Mouse (Mus musculus): ENCODE measurements at regions not wholly inside any gene's neighbourhood (a gene's known extent, or its start where the extent isn't known, plus 50 kb on each side); places are given as distances from the start of the nearest gene placed in this dataset.

- no peak for ATAC-seq (replicated peaks; ENCODE audit: low FRiP score, low TSS enrichment, low read depth)
- WGBS = 93% methylated on average over 6 of the region's 6 CpGs
- no peaks in the 10 kb centered on the region for H3K4me1 ChIP-seq (replicated peaks; ENCODE audit: control insufficient read depth, insufficient read depth, low read length)
- H3K36me3 ChIP-seq (ENCODE audit: control insufficient read depth, insufficient read depth, low read length) = no peaks in the 10 kb centered on the region
- no peak overlapping the region for H3K27ac ChIP-seq (ENCODE audit: low read depth)
- no peaks in the 10 kb centered on the region for H3K9me3 ChIP-seq (ENCODE audit: control insufficient read depth, low read length)
- H3K27me3 ChIP-seq (replicated peaks; ENCODE audit: control insufficient read depth, insufficient read depth, low read length) = no peaks in the 10 kb centered on the region
- no peak overlapping the region for H3K4me2 ChIP-seq (ENCODE audit: low read length)
- no peak for DNase-seq (ENCODE audit: low spot score)
- no peak overlapping the region for H3K9ac ChIP-seq (ENCODE audit: low read length)
- H3K4me3 ChIP-seq (ENCODE audit: low read depth, low read length) = no peak overlapping the region
Measured at GRCm38 (mm10) chr2:51374636-51375035, 225.7 kb upstream of the Rnd3 start.

GRCm38 (mm10) chr2:51372771-51373170 lies 223.9 kb upstream of the Rnd3 start:
- WGBS = 45% methylated on average over 3 of the region's 3 CpGs
- no peaks in the 10 kb centered on the region for H3K4me1 ChIP-seq (replicated peaks; ENCODE audit: control insufficient read depth, insufficient read depth, low read length)
- no peaks in the 10 kb centered on the region for H3K36me3 ChIP-seq (ENCODE audit: control insufficient read depth, insufficient read depth, low read length)
- no peaks in the 10 kb centered on the region for H3K27me3 ChIP-seq (replicated peaks; ENCODE audit: control insufficient read depth, insufficient read depth, low read length)
- H3K4me2 ChIP-seq (ENCODE audit: low read length) = no peak overlapping the region
- no peak overlapping the region for H3K27ac ChIP-seq (ENCODE audit: low read depth)
- DNase-seq (ENCODE audit: low spot score) (no peak), ATAC-seq (replicated peaks; ENCODE audit: low FRiP score, low TSS enrichment, low read depth) (no peak)
- H3K4me3 ChIP-seq (ENCODE audit: low read depth, low read length) = no peak overlapping the region
- H3K9ac ChIP-seq (ENCODE audit: low read length) = no peak overlapping the region
- H3K9me3 ChIP-seq (ENCODE audit: control insufficient read depth, low read length) = no peaks in the 10 kb centered on the region

DNA sequence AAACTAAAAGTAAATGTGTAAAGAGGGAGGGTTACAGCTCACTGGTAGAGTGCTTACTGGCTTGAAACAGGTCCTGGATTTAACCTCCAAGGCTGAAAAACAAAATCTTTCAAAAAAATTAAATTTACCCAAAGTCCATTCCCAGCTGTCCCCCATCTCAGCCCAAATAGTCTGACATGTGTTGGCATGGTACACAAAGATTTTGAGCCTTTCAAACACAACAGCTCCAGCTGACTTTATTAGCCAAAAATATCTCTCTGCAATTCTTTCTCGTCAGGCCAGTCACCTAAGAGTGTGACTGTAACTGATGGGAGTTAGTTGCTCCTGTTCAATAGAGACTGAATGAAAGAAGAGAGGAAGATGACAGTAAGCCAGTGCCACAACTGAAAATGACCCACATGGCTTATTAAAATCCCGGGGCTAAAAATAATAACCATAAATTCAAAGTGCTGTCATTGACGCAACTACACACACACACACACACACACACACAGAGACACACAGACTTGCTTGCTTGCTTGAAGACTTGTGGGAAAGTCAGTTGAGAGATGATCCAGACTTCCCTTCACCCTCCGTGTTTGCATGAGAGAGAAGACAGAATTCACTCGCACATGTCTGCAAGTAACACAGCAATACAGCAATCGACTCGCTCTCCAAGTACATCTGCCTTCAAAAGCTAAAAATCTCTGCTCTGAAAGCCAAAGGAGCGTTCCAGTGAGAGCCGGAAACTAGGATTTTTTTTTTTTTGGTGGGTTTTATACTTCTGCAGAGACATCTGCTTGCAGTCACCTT lies 214.1 kb upstream of the Rnd3 start:
- H3K27ac ChIP-seq (ENCODE audit: low read depth) = peak overlapping the region; percentile 74
- H3K9ac ChIP-seq (ENCODE audit: low read length) = no peak overlapping the region
- ATAC-seq (replicated peaks; ENCODE audit: low FRiP score, low TSS enrichment, low read depth) = 0 out of 2 replicates have a peak, but pooled peaks have one; percentile 71
- no peak for DNase-seq (ENCODE audit: low spot score)
- H3K4me2 ChIP-seq (ENCODE audit: low read length) = peak overlapping the region; percentile 24; the same call in 1 of the 2 replicates
- H3K9me3 ChIP-seq (ENCODE audit: control insufficient read depth, low read length) = no peaks in the 10 kb centered on the region
- 30% methylated on average over 9 of the region's 9 CpGs for WGBS
- H3K4me3 ChIP-seq (ENCODE audit: low read depth, low read length) = no peak overlapping the region
- H3K4me1 ChIP-seq (replicated peaks; ENCODE audit: control insufficient read depth, insufficient read depth, low read length) = peaks cover 16% of the 10 kb centered on the region; the same call in 1 of the 2 replicates
- H3K27me3 ChIP-seq (replicated peaks; ENCODE audit: control insufficient read depth, insufficient read depth, low read length) = no peaks in the 10 kb centered on the region
- no peaks in the 10 kb centered on the region for H3K36me3 ChIP-seq (ENCODE audit: control insufficient read depth, insufficient read depth, low read length)

GRCm38 (mm10) chr2:51355281-51355680 lies 206.4 kb upstream of the Rnd3 start:
- DNase-seq (ENCODE audit: low spot score) = no peak
- Histone ChIP-seq H3K9ac (ENCODE audit: low read length) (no peak overlapping the region), H3K27me3 (replicated peaks; ENCODE audit: control insufficient read depth, insufficient read depth, low read length) (no peaks in the 10 kb centered on the region), H3K9me3 (ENCODE audit: control insufficient read depth, low read length) (no peaks in the 10 kb centered on the region), H3K4me2 (ENCODE audit: low read length) (no peak overlapping the region), H3K36me3 (ENCODE audit: control insufficient read depth, insufficient read depth, low read length) (no peaks in the 10 kb centered on the region), H3K27ac (ENCODE audit: low read depth) (no peak overlapping the region), H3K4me1 (replicated peaks; ENCODE audit: control insufficient read depth, insufficient read depth, low read length) (no peaks in the 10 kb centered on the region), H3K4me3 (ENCODE audit: low read depth, low read length) (no peak overlapping the region)
- WGBS = 82% methylated on average over 7 of the region's 7 CpGs
- no peak for ATAC-seq (replicated peaks; ENCODE audit: low FRiP score, low TSS enrichment, low read depth)

GRCm38 (mm10) chr2:51354800-51355199 lies 205.9 kb upstream of the Rnd3 start:
- Histone ChIP-seq H3K27me3 (replicated peaks; ENCODE audit: control insufficient read depth, insufficient read depth, low read length) (no peaks in the 10 kb centered on the region), H3K27ac (ENCODE audit: low read depth) (no peak overlapping the region), H3K4me2 (ENCODE audit: low read length) (no peak overlapping the region), H3K9me3 (ENCODE audit: control insufficient read depth, low read length) (no peaks in the 10 kb centered on the region), H3K9ac (ENCODE audit: low read length) (no peak overlapping the region), H3K36me3 (ENCODE audit: control insufficient read depth, insufficient read depth, low read length) (no peaks in the 10 kb centered on the region), H3K4me1 (replicated peaks; ENCODE audit: control insufficient read depth, insufficient read depth, low read length) (no peaks in the 10 kb centered on the region), H3K4me3 (ENCODE audit: low read depth, low read length) (no peak overlapping the region)
- DNase-seq (ENCODE audit: low spot score) (no peak), ATAC-seq (replicated peaks; ENCODE audit: low FRiP score, low TSS enrichment, low read depth) (no peak)
- WGBS = 92% methylated on average over 4 of the region's 4 CpGs

DNA sequence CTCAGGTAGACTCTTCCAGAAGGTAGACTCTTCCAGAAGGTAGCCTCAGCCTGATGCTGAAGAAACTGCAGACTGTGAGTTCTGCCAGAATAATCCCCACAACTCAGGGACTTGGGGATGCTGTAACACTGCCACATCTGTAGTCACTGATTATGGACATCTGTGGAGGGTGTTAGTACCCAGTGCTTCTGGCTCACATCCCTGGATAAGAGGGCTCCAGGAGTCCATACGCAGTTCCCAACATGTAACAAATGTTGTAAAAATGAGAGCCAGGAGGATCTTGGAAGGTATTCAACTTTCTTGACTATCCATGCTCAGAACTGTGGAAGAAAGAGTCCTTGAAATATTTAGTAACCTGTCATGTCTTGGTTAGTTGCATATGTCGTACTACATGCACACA lies 200.7 kb upstream of the Rnd3 start:
- Histone ChIP-seq H3K9me3 (ENCODE audit: control insufficient read depth, low read length) (no peaks in the 10 kb centered on the region), H3K4me3 (ENCODE audit: low read depth, low read length) (no peak overlapping the region), H3K9ac (ENCODE audit: low read length) (no peak overlapping the region), H3K36me3 (ENCODE audit: control insufficient read depth, insufficient read depth, low read length) (no peaks in the 10 kb centered on the region), H3K4me2 (ENCODE audit: low read length) (no peak overlapping the region), H3K4me1 (replicated peaks; ENCODE audit: control insufficient read depth, insufficient read depth, low read length) (no peaks in the 10 kb centered on the region), H3K27ac (ENCODE audit: low read depth) (no peak overlapping the region), H3K27me3 (replicated peaks; ENCODE audit: control insufficient read depth, insufficient read depth, low read length) (no peaks in the 10 kb centered on the region)
- DNase-seq (ENCODE audit: low spot score) (no peak), ATAC-seq (replicated peaks; ENCODE audit: low FRiP score, low TSS enrichment, low read depth) (no peak)
- 49% methylated on average over 2 of the region's 2 CpGs for WGBS

DNA sequence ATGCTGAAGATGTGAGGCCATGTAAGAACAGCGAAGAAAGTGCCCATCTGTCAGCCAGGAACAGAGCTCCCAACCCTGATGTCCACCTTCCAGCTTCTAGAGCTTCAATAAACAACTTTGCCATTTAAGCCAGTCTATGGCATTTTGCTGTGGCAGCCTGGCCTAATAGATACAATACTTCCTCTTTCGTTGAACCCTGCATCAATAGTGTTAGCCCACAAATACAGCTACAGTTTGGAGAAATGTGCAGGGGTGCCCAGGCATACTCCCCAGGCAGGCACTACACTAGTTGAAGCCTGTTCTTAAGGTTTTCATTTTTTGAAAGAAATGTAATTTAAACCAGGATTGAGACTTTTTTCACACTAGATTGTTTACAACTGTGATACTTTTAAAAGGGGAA lies 199.9 kb upstream of the Rnd3 start:
- ATAC-seq (replicated peaks; ENCODE audit: low FRiP score, low TSS enrichment, low read depth) (no peak), DNase-seq (ENCODE audit: low spot score) (no peak)
- Histone ChIP-seq H3K4me2 (ENCODE audit: low read length) (no peak overlapping the region), H3K36me3 (ENCODE audit: control insufficient read depth, insufficient read depth, low read length) (no peaks in the 10 kb centered on the region), H3K27ac (ENCODE audit: low read depth) (no peak overlapping the region), H3K9ac (ENCODE audit: low read length) (no peak overlapping the region), H3K4me1 (replicated peaks; ENCODE audit: control insufficient read depth, insufficient read depth, low read length) (no peaks in the 10 kb centered on the region), H3K27me3 (replicated peaks; ENCODE audit: control insufficient read depth, insufficient read depth, low read length) (no peaks in the 10 kb centered on the region), H3K4me3 (ENCODE audit: low read depth, low read length) (no peak overlapping the region), H3K9me3 (ENCODE audit: control insufficient read depth, low read length) (no peaks in the 10 kb centered on the region)
- WGBS = 61% methylated on average over 2 of the region's 2 CpGs

DNA sequence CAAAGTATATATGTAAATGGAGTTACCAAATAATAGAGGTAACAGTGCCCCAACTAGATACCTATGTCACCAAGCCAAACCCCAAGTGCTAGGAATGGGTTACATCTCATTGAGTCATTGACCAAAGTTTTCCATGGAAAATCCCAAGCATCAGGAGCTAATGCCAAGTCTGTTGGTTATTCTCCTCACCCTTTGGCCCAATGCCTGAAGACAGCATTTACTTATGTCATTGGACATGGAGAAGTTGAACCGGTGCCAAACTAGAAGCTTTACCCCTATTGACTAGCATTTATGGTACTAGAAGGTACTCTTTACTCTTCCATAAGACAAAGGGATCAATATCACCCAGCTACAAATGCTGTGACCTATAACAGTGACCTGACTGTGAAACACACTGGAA lies 198.2 kb upstream of the Rnd3 start:
- Histone ChIP-seq H3K9ac (ENCODE audit: low read length) (no peak overlapping the region), H3K4me1 (replicated peaks; ENCODE audit: control insufficient read depth, insufficient read depth, low read length) (no peaks in the 10 kb centered on the region), H3K27me3 (replicated peaks; ENCODE audit: control insufficient read depth, insufficient read depth, low read length) (no peaks in the 10 kb centered on the region), H3K9me3 (ENCODE audit: control insufficient read depth, low read length) (no peaks in the 10 kb centered on the region), H3K36me3 (ENCODE audit: control insufficient read depth, insufficient read depth, low read length) (no peaks in the 10 kb centered on the region), H3K4me3 (ENCODE audit: low read depth, low read length) (no peak overlapping the region), H3K27ac (ENCODE audit: low read depth) (no peak overlapping the region), H3K4me2 (ENCODE audit: low read length) (no peak overlapping the region)
- WGBS = 93% methylated on average over 1 of the region's 1 CpGs
- DNase-seq (ENCODE audit: low spot score) (no peak), ATAC-seq (replicated peaks; ENCODE audit: low FRiP score, low TSS enrichment, low read depth) (no peak)

- ATAC-seq (replicated peaks; ENCODE audit: low FRiP score, low TSS enrichment, low read depth) (no peak), DNase-seq (ENCODE audit: low spot score) (no peak)
- no peaks in the 10 kb centered on the region for H3K36me3 ChIP-seq (ENCODE audit: control insufficient read depth, insufficient read depth, low read length)
- H3K4me1 ChIP-seq (replicated peaks; ENCODE audit: control insufficient read depth, insufficient read depth, low read length) = no peaks in the 10 kb centered on the region
- WGBS = 94% methylated on average over 1 of the region's 1 CpGs
- no peaks in the 10 kb centered on the region for H3K9me3 ChIP-seq (ENCODE audit: control insufficient read depth, low read length)
- no peak overlapping the region for H3K4me2 ChIP-seq (ENCODE audit: low read length)
- no peak overlapping the region for H3K27ac ChIP-seq (ENCODE audit: low read depth)
- no peak overlapping the region for H3K4me3 ChIP-seq (ENCODE audit: low read depth, low read length)
- H3K9ac ChIP-seq (ENCODE audit: low read length) = no peak overlapping the region
- H3K27me3 ChIP-seq (replicated peaks; ENCODE audit: control insufficient read depth, insufficient read depth, low read length) = no peaks in the 10 kb centered on the region
Measured at GRCm38 (mm10) chr2:51342421-51342820, 193.5 kb upstream of the Rnd3 start.

Data from intestine, embryonic 14.5 days (tissue).